Mouse (Mus musculus) heart, embryonic 14.5 days (tissue): ENCODE data around the gene Macrod2. TPM values are rescaled to one million over a fixed set of nuclear protein-coding genes. Genes with fewer than 3 reads are reported as not detected.

Experiments
- ATAC-seq: fragments of 200-750 bp; cut with Nextera tagmentation; 2 replicates; pipeline ENCODE4 v1.8.0; 2017; ENCODE audit warnings: low read depth, moderate TSS enrichment; ENCODE audit not compliant: insufficient number of reproducible peaks, insufficient read depth, low FRiP score
- H3K27ac ChIP-seq, 2 experiments: fragments of 200-500 bp in 1 of 2; fragments of 300-500 bp in 1 of 2; sonication (generic) in 1 of 2; replicated peaks in 1 of 2; 2 replicates each; pipeline ENCODE4 v1.5.1; 2012 to 2014; ENCODE audit warnings: low read depth in 2 of 2, low read length in 2 of 2, control low read depth in 1 of 2, mild to moderate bottlenecking in 1 of 2, mixed read lengths in 1 of 2; ENCODE audit not compliant: control insufficient read depth in 1 of 2, insufficient read depth in 1 of 2
- H3K27me3 ChIP-seq: fragments of 300-500 bp; sonication (generic); 2 replicates; pipeline ENCODE4 v1.6.1; 2014; ENCODE audit warnings: mild to moderate bottlenecking, low read length, control low read depth; ENCODE audit not compliant: control insufficient read depth, insufficient read depth
- H3K36me3 ChIP-seq: fragments of 300-500 bp; sonication (generic); 2 replicates; pipeline ENCODE4 v1.6.1; 2014; ENCODE audit warnings: mild to moderate bottlenecking, control low read depth, low read length, mixed read lengths; ENCODE audit not compliant: control insufficient read depth, insufficient read depth
- H3K4me1 ChIP-seq, 2 experiments: fragments of 200-500 bp in 1 of 2; fragments of 300-500 bp in 1 of 2; sonication (generic) in 1 of 2; 2 replicates each; pipeline ENCODE4 v1.6.1; 2012 to 2014; ENCODE audit warnings: low read length in 2 of 2, control low read depth in 1 of 2, mixed read lengths in 1 of 2; ENCODE audit not compliant: control insufficient read depth in 2 of 2, insufficient read depth in 2 of 2
- H3K4me2 ChIP-seq: fragments of 300-500 bp; sonication (generic); 2 replicates; pipeline ENCODE4 v1.6.1; 2014; ENCODE audit warnings: mild to moderate bottlenecking, low read length
- H3K4me3 ChIP-seq, 2 experiments: fragments of 200-500 bp in 1 of 2; fragments of 300-500 bp in 1 of 2; sonication (generic) in 1 of 2; 2 replicates each; pipeline ENCODE4 v1.5.1; 2012 to 2014; ENCODE audit warnings: low read length in 2 of 2, mild to moderate bottlenecking in 2 of 2, control low read depth in 1 of 2, low read depth in 1 of 2, moderate library complexity in 1 of 2; ENCODE audit not compliant: control insufficient read depth in 1 of 2, insufficient read depth in 1 of 2
- H3K9ac ChIP-seq: fragments of 300-500 bp; sonication (generic); 2 replicates; pipeline ENCODE4 v1.6.1; 2014; ENCODE audit warnings: mild to moderate bottlenecking, low read length
- H3K9me3 ChIP-seq: fragments of 300-500 bp; sonication (generic); 2 replicates; pipeline ENCODE4 v1.6.1; 2016; ENCODE audit warnings: low read length, control low read depth; ENCODE audit not compliant: control insufficient read depth
- WGBS: fragments of 180-500 bp; shearing (Covaris S2); extraction: QIAGEN DNeasy Blood & Tissue Kit; methylation state at CpG from one replicate; pipeline ENCODE4 v1.1.7; 2014; 5-methylcytosine and 5-hydroxymethylcytosine counted together
- polyA plus RNA-seq: library from polyadenylated mRNA; unstranded; fragments of >200 nt; fragmentation: Nextera tagmentation; extraction: Ambion mirVana; gene quantifications from 2 replicates; pipeline ENCODE4 v1.2.1, GENCODE M21; 2014

Macrod2 gene
- polyA plus RNA-seq, 1 experiment from 2014 or later: 21.3 TPM

- H3K9ac ChIP-seq: no peak overlapping the region
- no peak overlapping the region for H3K4me2 ChIP-seq
- H3K9me3 ChIP-seq: no peaks in the 10 kb centered on the region
- no peaks in the 10 kb centered on the region for H3K36me3 ChIP-seq
- no peak overlapping the region for H3K27ac ChIP-seq
- H3K4me1 ChIP-seq: no peaks in the 10 kb centered on the region
- 91% methylated on average over 6 of the region's 6 CpGs for WGBS
- H3K4me3 ChIP-seq: no peak overlapping the region
- H3K27me3 ChIP-seq: no peaks in the 10 kb centered on the region
- no peak for ATAC-seq
These were observed 1466.7 kb downstream of the Macrod2 start for GRCm38 (mm10) chr2:141861679-141862268.

GRCm38 (mm10) chr2:141862531-141863265 lies 1467.6 kb downstream of the Macrod2 start:
- H3K27ac ChIP-seq: no peak overlapping the region
- ATAC-seq: no peak
- no peak overlapping the region for H3K9ac ChIP-seq
- no peaks in the 10 kb centered on the region for H3K4me1 ChIP-seq
- H3K36me3 ChIP-seq: no peaks in the 10 kb centered on the region
- H3K4me3 ChIP-seq: no peak overlapping the region
- no peak overlapping the region for H3K4me2 ChIP-seq
- WGBS: 62% methylated on average over 9 of the region's 9 CpGs
- no peaks in the 10 kb centered on the region for H3K9me3 ChIP-seq
- no peaks in the 10 kb centered on the region for H3K27me3 ChIP-seq

- H3K27me3 ChIP-seq: no peaks in the 10 kb centered on the region
- H3K27ac ChIP-seq: no peak overlapping the region
- H3K4me3 ChIP-seq: no peak overlapping the region
- H3K4me2 ChIP-seq: no peak overlapping the region
- H3K9me3 ChIP-seq: no peaks in the 10 kb centered on the region
- ATAC-seq: no peak
- H3K4me1 ChIP-seq: no peaks in the 10 kb centered on the region
- H3K36me3 ChIP-seq: no peaks in the 10 kb centered on the region
- H3K9ac ChIP-seq: no peak overlapping the region
- 56% methylated on average over 2 of the region's 2 CpGs for WGBS
These were observed 1468.6 kb downstream of the Macrod2 start for GRCm38 (mm10) chr2:141863628-141864165.

- no peaks in the 10 kb centered on the region for H3K27me3 ChIP-seq
- H3K27ac ChIP-seq: no peak overlapping the region
- H3K4me1 ChIP-seq: no peaks in the 10 kb centered on the region
- H3K9ac ChIP-seq: no peak overlapping the region
- ATAC-seq: no peak
- H3K4me3 ChIP-seq: no peak overlapping the region
- H3K4me2 ChIP-seq: no peak overlapping the region
- H3K36me3 ChIP-seq: no peaks in the 10 kb centered on the region
- 88% methylated on average over 4 of the region's 4 CpGs for WGBS
- H3K9me3 ChIP-seq: no peaks in the 10 kb centered on the region
These were observed 1475.8 kb downstream of the Macrod2 start for GRCm38 (mm10) chr2:141870930-141871329.

GRCm38 (mm10) chr2:141876155-141876851 lies 1481.2 kb downstream of the Macrod2 start:
- Histone ChIP-seq H3K9ac (no peak overlapping the region), H3K36me3 (no peaks in the 10 kb centered on the region), H3K27ac (no peak overlapping the region), H3K4me3 (no peak overlapping the region), H3K27me3 (no peaks in the 10 kb centered on the region), H3K4me2 (peak overlapping the region; percentile 35), H3K9me3 (no peaks in the 10 kb centered on the region), H3K4me1 (no peaks in the 10 kb centered on the region; a peak in 2 of 4 replicates)
- WGBS: 19% methylated on average over 10 of the region's 10 CpGs
- 0 out of 2 replicates have a peak, but pooled peaks have one; percentile 26 for ATAC-seq

- H3K27me3 ChIP-seq: no peaks in the 10 kb centered on the region
- H3K9me3 ChIP-seq: no peaks in the 10 kb centered on the region
- no peak overlapping the region for H3K9ac ChIP-seq
- H3K4me1 ChIP-seq: no peaks in the 10 kb centered on the region; a peak in 2 of 4 replicates
- no peak for ATAC-seq
- peak overlapping the region; percentile 35; the same call in 1 of the 2 replicates for H3K4me2 ChIP-seq
- WGBS: 57% methylated on average over 2 of the region's 2 CpGs
- no peak overlapping the region for H3K27ac ChIP-seq
- no peak overlapping the region for H3K4me3 ChIP-seq
- H3K36me3 ChIP-seq: no peaks in the 10 kb centered on the region
These were observed 1481.8 kb downstream of the Macrod2 start for GRCm38 (mm10) chr2:141876958-141877357.

GRCm38 (mm10) chr2:141878473-141878872 lies 1483.4 kb downstream of the Macrod2 start:
- H3K9me3 ChIP-seq: no peaks in the 10 kb centered on the region
- no peak overlapping the region for H3K4me2 ChIP-seq
- H3K4me1 ChIP-seq: no peaks in the 10 kb centered on the region; a peak in 2 of 4 replicates
- H3K4me3 ChIP-seq: no peak overlapping the region
- H3K9ac ChIP-seq: no peak overlapping the region
- no peak overlapping the region for H3K27ac ChIP-seq
- no peaks in the 10 kb centered on the region for H3K36me3 ChIP-seq
- no peak for ATAC-seq
- no peaks in the 10 kb centered on the region for H3K27me3 ChIP-seq
- 91% methylated on average over 1 of the region's 1 CpGs for WGBS
